Mouse (Mus musculus) left cerebral cortex, adult 9 months (tissue): ENCODE measurements around the gene Gpr83.
"Not testable (repeated sequence)": the region's sequence is repeated elsewhere in the genome, so short reads cannot be mapped to it uniquely, and the experiment has no call there.

ENCODE experiments used
- DNase-seq, 2 experiments: peaks; one replicate each; pipeline ENCODE4 v3.0.0; 2022; ENCODE audit warnings: low spot score in 2 of 2

The Gpr83 gene

DNA sequence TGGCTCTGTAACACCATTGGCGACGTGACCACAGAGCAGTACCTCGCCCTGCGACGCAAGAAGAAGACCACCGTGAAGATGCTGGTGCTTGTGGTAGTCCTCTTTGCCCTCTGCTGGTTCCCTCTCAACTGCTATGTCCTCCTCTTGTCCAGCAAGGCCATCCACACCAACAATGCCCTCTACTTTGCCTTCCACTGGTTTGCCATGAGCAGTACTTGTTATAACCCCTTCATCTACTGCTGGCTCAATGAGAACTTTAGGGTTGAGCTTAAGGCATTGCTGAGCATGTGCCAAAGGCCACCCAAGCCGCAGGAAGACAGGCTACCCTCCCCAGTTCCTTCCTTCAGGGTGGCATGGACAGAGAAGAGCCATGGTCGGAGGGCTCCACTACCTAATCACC lies 8.3 kb downstream of the Gpr83 start:
- no peak for DNase-seq

DNA sequence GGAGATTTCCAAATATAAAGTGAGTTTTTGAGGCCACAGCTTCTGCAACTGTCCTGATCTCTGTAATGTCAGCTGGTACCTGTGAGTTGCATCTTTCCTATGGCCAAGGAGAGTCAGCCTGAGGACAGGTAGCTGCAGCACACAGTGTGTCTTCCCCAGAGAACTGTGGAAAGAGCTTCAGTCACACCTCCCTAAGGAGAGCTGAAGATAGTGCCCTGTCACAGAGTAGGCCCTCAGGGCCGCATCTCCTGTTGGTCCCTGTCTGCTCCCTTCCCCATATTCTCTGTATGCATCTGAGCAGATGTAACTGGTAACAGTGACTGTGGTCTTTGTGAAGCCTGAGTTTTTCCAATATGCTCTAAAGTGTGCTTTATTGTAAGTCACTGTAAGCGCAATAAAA lies 10.4 kb downstream of the Gpr83 start:
- no peak for DNase-seq

DNA sequence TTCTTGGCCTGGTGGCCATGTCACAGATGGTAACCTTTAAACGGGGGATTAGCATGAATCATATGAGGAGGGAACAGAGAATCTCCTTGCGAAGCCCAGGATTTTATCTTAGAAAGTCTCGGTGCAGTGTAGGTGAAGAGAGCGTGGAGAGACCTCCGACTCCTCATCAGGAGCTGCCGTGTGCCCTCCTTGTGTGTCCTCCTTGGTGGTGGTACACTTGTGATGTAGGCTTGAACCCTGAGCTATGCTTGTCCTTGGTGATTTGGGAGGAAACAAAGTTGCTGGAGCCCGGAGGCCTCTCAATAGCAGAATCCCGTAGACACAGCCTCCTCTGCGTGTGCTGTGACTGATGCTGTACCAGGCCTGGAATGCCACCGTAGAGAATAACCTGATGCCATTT lies 10.8 kb downstream of the Gpr83 start:
- DNase-seq, result no peak

DNA sequence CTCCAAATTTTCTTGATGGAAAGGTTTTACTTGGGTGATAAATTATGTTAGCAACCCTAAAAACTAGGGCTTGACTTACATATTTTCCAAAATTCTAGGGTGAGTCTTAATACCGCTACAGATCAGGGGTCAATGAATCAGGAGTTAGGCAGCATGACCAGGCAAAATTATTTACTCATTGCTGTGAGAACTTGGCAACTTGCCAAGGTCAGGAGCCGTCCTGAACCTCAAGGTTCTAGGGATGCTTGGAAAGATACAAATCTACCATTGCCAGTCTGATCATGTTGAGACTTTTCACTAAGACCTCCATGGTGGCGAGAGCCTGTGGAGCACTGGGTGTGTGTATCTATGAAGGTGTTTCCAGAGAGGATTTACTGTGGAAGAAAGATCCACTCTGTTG lies 11.5 kb downstream of the Gpr83 start:
- no peak for DNase-seq

DNA sequence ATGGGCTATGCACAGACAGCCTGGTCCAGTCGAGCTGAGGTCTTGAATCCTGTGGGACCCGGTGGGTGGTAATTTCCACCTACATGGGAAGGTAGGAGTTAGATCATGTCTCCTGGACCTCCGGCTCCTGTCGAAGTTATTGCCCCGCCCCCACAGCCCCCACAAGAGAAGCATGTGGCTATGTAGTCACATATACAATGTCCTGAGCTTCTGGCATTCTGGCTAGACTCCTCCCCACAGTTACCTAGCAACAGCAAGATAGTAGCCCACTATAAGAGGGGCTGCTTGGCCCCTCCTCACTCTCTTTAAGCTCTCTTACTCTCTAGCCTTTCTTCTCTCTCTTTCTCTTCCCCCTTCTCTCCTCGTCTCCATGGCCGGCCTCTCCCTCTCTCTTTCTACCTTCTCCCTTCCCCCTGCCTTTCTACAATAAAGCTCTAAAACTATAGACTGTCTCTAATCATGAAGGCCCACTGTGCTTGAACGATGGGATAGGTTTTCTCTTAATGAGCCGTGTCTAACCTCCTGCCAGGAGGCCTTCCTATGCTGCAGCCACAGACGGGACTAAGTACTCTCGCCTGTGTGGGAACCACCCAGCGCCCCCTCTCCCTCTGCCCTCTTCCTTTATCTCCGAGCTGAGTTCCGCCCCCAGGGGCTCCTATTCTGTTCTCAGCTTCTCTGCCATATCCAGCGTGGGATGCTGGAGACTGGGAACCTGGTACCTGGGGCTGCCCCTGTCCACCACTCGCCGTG lies 12.3 kb downstream of the Gpr83 start:
- DNase-seq, result no peak

DNA sequence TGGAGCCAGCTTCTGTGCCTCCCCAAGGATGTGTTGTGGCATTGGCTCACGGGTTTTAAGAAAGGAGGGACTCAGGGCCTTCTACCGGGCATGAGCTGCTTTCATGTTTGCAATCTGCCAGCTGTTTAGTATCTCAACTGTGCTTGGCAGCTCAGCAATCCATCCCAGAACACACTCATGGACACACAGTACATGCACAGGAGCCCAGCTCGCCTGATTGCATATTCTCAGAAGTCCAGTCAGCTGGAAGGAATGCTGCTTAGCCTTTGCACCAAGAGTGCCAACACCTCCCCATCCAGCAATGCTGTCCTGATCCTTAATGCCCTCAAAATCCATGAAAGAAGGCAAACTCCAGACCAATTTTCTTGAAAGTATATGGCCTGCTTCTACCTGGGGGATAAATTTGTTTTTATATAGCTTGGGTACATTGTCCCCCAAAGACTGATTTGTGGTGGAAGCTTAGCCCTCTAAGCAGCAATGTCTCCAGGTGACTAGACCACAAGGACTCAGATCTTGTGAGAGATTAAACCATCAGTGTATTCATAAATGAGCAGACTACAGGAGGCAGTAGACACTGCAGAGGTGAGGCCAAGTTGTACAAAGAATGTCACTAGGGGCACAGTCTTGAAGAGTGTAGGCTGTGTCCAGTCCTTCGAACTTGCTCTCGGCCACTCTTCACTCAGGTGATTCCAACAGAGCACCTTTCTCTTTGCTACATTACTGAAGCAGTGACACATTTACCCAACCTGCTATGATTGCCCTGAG lies 15.9 kb downstream of the Gpr83 start:
- no peak for DNase-seq

DNA sequence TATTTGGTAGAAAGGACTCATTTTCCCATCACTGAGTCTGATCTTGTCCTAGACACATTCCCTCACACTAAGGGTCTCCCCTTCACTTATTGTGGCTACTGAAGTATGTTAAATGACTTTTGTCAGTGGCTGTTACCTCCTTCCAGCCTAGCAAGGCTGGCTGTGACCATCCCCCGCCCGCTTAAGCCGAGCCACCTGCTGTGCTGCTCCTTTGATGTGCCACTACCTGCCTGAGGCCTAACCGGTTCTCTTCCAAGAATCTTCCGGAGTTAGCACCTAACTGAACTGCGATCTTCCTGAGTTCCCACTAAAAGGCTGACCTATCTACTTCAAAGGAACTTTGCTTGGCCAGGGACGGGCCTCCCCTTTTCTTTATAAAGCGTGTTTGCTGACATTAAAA lies 16.6 kb downstream of the Gpr83 start:
- not testable (repeated sequence) for DNase-seq

DNA sequence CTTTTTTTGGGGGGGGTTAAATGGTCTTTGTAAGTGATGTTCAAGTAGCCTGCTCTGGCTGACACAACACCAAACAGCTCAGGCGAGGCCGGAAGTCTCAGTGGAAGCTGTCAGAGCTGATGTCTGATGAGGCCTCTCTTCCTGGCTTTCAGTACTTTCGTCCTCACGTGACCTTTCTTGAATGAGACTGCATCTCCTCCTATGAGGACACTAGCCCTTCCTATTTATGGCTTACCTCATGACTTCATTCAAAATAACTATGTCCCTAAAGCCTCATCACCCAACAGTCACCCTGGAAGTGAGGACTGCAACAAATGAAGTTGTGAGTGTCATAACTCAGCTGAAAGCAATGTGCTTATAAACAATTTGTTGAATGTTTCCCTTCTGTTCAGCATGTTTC lies 24.6 kb downstream of the Gpr83 start:
- no peak for DNase-seq

DNA sequence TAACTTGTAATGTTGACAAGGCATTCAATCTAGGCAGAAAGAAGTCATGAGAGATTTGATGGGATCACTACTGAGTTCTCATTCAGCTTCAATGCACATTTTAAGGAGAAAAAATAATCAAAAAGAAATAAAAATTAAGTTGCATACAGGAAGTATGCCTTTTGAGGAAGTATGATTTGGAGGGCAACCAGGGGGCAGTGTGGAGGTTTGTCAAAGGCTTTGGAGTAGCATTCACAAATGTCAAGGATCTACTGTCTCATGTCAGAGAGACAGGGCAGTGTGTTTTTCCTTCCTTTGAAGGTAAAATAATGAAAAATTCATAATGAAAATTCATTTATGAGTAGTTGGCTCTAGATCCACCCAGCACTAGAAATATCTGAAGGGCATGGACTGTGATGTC lies 25.1 kb downstream of the Gpr83 start:
- no peak for DNase-seq

DNA sequence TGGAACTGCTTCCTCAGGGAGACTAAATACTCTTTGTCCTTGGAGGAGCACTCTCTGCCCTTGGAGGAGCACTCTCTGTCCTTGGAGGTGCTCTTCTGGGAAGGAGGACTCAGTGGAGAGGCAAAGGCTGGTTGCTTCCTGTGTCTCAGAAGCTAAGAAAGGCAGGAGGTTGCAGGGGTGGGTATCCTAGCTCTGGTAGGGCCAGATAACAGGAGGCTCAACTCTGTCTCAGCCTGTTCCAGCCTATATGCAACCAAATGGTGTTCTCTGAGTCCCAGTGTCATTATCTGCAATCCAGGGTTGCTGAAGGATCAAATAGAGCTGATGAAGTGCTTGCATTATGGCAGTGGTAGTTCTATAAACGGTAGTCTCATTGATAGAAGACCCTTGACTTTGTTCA lies 25.9 kb downstream of the Gpr83 start:
- no peak for DNase-seq

DNA sequence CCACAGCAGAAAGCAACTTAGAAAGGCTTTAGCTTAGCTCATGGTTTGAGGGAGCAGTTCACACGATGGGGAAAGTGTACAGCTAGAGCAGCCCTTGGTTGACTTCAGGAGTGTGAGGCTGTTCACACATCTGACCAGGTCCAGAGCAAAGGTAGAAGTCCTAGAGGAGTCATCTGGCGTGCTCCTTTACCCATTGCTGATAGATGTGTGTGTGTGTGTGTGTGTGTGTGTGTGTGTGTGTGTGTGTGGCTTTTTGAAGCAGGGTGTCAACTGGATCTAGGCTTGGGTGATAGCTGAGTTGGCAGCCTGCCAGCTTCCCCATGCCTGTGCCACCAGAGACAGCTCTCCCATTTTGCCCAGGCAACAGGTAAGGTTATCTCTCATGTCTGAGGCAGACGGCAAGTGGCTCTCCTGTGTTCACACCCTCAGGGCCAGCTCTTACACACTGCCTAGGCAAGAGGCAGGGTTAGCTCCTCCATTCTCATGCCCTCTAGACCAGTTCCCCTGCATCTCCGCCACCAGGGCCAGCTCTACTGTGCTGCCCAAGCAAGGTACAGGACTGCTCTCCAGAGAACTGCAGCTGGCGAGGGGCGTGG lies 27.9 kb downstream of the Gpr83 start:
- no peak for DNase-seq

DNA sequence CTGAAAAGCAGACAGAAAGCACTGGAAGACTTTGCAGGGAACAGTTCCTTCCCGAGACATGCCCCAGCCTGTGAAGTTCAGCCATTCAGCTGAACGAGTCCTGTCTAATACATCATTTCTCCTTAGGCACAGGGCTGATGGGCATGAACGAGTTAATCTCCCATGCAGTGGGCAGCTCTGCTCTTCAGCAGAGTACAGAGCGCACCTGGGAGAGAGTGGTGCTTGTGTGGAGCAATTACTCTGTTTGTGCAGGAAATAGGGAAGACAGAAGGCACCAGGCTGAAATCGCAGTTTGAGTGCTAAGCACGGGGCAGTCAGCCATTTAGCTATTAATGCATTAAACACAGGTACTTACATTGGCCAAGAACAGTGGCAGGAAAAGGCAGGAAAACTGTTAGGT lies 28.7 kb downstream of the Gpr83 start:
- DNase-seq, result no peak

DNA sequence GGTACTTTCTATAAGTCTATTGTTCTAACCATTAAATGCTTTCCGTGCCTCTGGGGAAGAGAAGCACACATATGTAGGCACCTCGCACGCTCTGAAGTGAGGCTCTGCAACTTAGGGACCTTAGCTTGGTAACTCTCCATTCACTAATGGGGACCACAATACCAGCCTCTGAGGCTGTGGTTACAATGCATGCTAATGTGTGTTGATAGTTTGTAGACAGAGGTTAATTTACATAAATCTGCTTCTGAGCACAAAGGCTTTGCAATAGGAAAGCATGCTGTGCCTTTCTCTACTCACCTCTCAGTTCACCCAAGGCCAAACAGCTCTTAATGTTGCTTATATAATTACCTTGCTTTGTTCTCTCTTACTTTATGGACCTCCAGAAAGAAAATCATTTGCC lies 30.7 kb downstream of the Gpr83 start:
- DNase-seq, result no peak

DNA sequence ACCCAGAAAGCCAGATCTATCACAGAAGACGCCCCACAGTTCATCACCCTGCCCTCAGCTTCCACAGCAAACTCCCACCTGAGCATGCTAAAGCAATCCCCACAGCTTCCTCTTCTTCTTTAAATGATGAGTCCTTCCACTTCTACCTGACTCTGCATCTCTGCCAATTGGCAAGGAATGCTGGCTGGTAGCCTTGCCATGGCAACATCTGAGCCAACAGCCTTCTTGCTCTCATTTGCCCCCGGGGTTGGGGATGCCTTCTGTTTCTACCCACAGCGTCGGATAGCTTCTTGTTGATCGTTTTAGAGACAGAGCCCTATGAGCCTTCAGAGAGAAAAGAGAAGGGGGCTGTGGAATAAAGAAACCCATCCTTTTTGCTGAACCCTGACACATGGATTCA lies 31.9 kb downstream of the Gpr83 start:
- DNase-seq, result no peak

DNA sequence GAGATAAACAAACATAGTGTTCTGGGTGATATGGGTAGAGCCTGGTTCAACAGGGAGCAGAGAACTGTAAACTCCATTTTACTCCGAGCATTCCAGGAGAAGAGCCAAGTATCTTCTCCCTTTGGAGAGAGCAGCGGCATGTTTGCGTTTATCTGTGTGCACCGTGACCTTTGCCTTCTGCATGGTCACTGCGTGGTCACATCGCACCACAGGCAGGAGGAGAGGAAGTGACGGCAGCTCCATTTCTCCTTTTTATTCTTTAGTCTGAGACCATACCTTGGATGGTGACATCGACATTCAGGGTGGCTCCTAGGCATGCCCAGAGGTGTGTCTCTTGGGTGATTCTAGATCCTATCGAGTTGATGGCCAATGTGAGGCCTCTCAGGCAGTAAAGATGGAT lies 33.4 kb downstream of the Gpr83 start:
- DNase-seq, result no peak

DNA sequence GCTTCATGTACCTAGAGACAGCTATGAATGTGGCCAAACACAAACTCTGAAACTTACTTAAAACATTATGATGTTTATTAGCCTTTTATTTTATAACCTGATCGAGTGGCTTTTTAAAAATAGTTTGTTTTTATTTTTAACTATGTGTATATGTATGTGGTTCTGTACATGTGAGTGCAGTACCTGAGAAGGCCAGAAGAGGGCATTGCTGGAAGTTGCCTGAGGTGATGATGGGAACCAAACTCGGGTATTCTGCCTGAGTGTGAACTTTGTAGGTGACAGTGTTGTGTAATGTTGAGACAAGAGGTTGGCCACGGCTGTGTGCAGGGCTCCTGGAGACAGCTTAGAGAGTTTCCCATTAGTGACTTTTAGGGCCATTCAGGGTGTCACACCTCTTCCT lies 34.6 kb downstream of the Gpr83 start:
- DNase-seq, result no peak

DNA sequence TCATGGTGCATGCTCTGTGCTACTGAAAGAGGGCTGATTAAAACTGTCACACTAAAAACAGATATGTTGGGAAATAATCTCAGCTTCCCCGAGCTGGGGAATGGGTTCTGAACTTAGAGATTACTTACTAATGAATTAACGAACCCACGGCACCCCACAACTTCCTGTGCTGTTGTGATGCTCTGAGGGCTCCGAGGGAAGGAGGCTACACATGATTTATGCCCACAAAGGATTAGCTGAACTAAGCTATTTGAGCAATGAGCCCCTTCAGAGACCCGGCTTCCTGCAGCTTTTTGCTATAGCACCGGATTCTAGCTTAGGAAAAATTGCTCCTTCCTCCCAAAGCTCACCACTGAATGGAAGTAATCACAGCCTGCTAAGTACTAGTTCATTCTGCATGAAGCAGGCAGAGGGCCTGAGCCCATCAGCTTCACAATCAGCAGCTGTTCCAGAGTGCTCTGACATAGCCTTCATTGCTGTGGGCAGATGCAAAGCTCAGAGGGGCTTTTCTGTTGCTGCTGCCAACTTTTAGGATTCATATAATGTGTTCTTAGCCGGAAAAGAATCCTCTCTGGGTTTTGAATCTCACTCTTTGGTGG lies 35.3 kb downstream of the Gpr83 start:
- DNase-seq, result no peak

DNA sequence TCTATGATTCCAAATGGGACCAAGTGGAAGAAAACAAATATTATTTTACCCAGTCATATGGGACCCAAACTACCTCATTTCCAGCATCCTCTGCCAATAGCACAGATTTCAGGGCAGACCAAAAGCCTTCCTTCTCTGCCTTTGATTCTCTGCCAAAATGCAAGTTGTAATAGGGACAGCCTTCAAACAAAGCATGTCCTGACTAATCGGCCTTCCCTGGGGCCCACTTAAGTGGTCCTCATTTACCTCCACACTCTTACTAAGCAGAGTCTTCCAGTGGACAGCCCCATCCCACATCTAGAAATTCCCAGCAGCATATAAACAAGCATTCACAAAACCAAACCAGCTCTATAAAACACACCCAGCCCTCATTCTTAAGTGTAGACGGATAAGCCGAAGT lies 37.1 kb downstream of the Gpr83 start:
- DNase-seq, result no peak

DNA sequence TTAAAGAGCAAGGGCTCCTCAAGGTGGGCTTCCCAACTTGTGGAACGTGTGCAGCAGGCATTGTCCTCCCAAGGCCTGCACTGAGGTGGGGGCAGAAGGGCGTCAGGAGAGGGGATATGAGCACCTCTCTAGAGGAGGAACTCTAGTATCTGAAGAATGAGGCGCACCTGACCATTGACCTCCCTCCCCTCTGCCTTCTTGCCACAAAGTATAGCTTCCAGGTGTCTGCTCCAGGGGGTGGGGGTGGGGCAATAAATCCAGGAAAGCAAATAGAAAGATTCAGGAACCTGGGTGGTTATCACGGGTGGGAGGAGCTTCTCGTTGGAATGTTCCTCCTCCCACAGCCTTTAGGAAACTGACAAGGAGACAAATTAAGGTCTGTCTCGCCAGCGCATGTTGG lies 41.7 kb downstream of the Gpr83 start:
- no peak for DNase-seq

DNA sequence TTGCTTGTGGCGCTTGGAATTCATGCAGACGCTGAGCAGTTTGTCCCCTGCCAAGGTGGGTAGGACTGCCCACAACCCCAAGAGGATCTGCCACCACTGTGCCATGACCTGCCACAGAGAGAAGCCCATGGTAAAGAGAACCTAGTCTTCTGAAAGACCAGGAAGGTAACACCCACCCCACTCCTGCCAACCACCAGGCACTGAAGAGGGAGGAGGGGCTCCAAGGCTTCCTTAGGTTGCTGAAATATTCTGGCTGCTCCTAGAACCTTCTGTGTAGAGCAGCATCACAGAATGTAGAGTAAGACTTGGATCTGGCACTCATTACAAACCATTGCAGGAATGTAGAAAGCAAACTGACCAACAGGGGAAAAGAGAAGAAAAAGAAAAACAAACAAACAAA lies 42.4 kb downstream of the Gpr83 start:
- DNase-seq, result no peak

DNA sequence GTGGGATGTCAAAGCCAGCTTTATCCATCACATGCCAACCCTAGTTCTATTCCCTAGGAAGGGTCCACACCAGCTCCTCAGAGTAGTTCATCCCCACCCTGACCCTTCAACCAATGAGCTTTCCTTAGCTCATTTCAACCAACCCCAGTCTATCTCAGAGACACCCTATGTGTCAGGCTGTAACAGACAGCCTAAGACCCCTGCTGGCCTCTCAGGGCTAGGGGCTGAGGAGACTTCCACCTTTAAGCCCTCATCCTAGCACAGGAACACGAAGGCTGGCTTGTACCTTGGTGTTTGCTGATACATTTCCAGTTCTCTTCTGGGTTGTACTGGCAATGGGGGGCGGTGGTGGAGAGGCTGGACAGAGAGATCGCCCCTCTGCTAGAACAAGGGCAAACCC lies 43.0 kb downstream of the Gpr83 start:
- no peak for DNase-seq

DNA sequence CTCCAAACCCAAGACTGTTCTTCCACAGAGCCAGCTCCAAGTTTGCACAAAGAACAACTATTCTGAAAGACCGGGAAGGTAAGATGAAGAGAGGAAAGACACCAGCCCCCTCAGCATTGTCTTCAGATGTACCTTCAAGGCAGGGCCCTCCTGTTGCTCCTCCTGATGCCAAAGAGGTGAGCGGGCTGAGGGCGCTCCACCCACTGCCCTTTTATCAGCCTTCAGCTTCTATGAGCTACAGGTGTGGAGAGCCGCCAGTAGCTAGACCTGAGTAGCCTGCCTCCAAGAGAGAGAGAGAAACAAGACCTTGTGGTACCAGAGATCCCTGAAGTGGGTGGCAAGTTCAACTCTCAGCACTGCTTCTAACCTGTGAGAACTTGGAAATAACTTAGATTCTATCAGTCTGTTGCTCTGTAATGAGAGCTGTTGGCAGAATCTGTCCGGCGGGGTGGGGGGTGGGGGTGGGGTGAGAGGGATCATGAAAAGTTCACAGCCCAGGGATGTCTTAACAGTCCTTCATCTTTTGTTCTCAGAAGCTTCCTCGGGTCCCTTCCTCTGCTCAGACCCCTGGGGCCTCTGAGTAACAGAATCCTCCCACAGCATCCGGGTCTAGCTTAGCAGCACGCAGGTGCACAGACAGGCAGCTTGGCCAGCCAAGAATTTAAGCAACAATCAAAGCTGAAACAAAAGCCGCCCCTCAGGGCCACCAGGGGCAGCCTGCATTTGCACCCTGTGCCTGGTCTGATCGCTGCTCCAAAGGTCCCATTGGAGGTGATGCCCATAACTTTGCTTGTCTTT lies 43.8 kb downstream of the Gpr83 start, which contains the start of gene Izumo1r:
TSS of gene Izumo1r (minus strand) at position 369 of the 798 bp plus-strand sequence.
- no peak for DNase-seq
